Mouse (Mus musculus) kidney, embryonic 14.5 days (tissue): ENCODE results near the gene Matk. TPM values are rescaled to one million over a fixed set of nuclear protein-coding genes. Genes with fewer than 3 reads are reported as not detected.

Experiments used
- ATAC-seq: fragments of 200-750 bp; cut with Nextera tagmentation; 2 replicates; pipeline ENCODE4 v1.8.0; 2017; ENCODE audit warnings: moderate number of reproducible peaks, mild to moderate bottlenecking, moderate TSS enrichment, moderate library complexity; ENCODE audit not compliant: low FRiP score, low TSS enrichment
- H3K27ac ChIP-seq: fragments of 300-500 bp; sonication (generic); 2 replicates; pipeline ENCODE4 v1.5.1; 2014; ENCODE audit warnings: low read depth, mild to moderate bottlenecking, low read length, moderate library complexity, mixed read lengths
- H3K27me3 ChIP-seq: fragments of 300-500 bp; sonication (generic); 2 replicates; pipeline ENCODE4 v1.6.1; 2014; ENCODE audit warnings: mild to moderate bottlenecking, low read length; ENCODE audit not compliant: control insufficient read depth, insufficient read depth
- H3K36me3 ChIP-seq: fragments of 300-500 bp; sonication (generic); 2 replicates; pipeline ENCODE4 v1.6.1; 2014; ENCODE audit warnings: low read length, mixed read lengths; ENCODE audit not compliant: control insufficient read depth, insufficient read depth
- H3K4me1 ChIP-seq: fragments of 300-500 bp; sonication (generic); 2 replicates; pipeline ENCODE4 v1.6.1; 2014; ENCODE audit warnings: low read length, mixed read lengths; ENCODE audit not compliant: control insufficient read depth, insufficient read depth
- H3K4me2 ChIP-seq: fragments of 300-500 bp; sonication (generic); replicated peaks from 2 replicates; pipeline ENCODE4 v1.6.1; 2014; ENCODE audit warnings: low read depth, mild to moderate bottlenecking, low read length
- H3K4me3 ChIP-seq: fragments of 300-500 bp; sonication (generic); 2 replicates; pipeline ENCODE4 v1.5.1; 2014; ENCODE audit warnings: mild to moderate bottlenecking, low read length
- H3K9ac ChIP-seq: fragments of 300-500 bp; sonication (generic); 2 replicates; pipeline ENCODE4 v1.6.1; 2014; ENCODE audit warnings: low read depth, mild to moderate bottlenecking, low read length, moderate library complexity
- H3K9me3 ChIP-seq: fragments of 300-500 bp; sonication (generic); 2 replicates; pipeline ENCODE4 v1.6.1; 2016; ENCODE audit warnings: low read length; ENCODE audit not compliant: control insufficient read depth
- WGBS: fragments of 180-500 bp; shearing (Covaris S2); extraction: QIAGEN DNeasy Blood & Tissue Kit; methylation state at CpG from one replicate; pipeline ENCODE4 v1.1.7; 2014; 5-methylcytosine and 5-hydroxymethylcytosine counted together
- polyA plus RNA-seq: library from polyadenylated mRNA; unstranded; fragments of >200 nt; fragmentation: Nextera tagmentation; extraction: Ambion mirVana; gene quantifications from 2 replicates; pipeline ENCODE4 v1.2.1, GENCODE M21; 2014

Gene Matk
- polyA plus RNA-seq, 1 experiment from 2014 or later: 5.4 TPM

DNA sequence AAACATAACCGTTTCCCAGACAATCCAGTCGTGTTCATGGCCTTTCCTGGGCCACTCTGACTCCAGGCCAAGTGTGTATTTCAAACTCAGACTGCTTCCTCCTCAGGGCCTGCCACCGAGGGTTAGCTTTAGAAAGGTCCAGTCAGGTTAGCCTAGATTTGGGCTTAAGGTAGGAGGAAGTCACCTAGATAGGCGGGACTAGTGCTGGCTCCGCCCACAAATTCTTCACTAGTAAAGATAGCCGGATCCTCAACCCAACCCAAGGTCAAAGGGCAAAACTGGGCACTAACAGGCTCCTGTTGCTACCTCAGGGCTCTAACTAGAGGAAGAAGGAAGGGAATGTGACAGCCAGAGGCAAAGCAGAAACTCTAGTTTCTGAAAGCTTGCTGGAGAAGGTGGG lies 33.9 kb downstream of the Matk start:
- no peak overlapping the region for H3K27ac ChIP-seq
- H3K4me1 ChIP-seq: peaks cover 16% of the 10 kb centered on the region; the same call in 1 of the 2 replicates
- 38% methylated on average over 6 of the region's 6 CpGs for WGBS
- ATAC-seq: no peak
- H3K27me3 ChIP-seq: peaks cover 39% of the 10 kb centered on the region
- no peaks in the 10 kb centered on the region for H3K36me3 ChIP-seq
- H3K4me2 ChIP-seq: no peak overlapping the region
- H3K9ac ChIP-seq: no peak overlapping the region
- no peak overlapping the region; the same call in 1 of the 2 replicates for H3K4me3 ChIP-seq
- H3K9me3 ChIP-seq: no peaks in the 10 kb centered on the region

DNA sequence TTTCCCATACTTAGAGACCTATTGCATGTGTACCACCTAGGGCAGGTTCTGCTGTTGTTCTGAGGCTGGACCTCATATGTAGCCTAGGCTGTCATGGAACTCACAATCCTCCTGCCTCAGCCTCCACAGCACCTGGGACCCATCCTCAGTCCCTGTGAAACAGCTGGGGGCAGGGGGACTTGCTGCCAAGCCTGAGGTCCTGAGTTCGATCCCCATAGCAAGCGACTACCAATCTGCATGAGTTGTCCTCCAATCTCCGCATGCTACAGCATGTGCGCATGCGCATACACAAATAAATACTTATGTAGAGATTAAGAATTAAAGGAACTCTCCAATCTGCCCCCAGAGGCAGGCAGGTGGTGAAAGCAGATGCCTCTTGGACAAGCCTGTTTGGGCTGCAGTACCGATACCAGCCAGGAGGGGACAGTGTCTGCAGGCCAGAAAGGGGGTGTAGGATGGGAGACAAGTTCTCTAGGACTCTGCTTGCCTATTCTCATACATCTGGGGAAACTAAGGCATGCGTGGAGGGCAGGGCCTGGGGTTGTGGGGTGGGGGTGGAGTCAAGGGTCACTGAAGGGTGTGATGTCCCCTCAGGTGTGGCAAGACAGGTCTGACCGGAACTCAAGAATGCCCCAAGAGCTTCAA lies 34.9 kb downstream of the Matk start:
- H3K36me3 ChIP-seq: no peaks in the 10 kb centered on the region
- H3K27me3 ChIP-seq: peaks cover 39% of the 10 kb centered on the region
- H3K4me2 ChIP-seq: peak overlapping the region; percentile 17; the same call in 1 of the 2 replicates
- peaks cover 16% of the 10 kb centered on the region; the same call in 1 of the 2 replicates for H3K4me1 ChIP-seq
- H3K9me3 ChIP-seq: no peaks in the 10 kb centered on the region
- no peak overlapping the region for H3K4me3 ChIP-seq
- H3K9ac ChIP-seq: no peak overlapping the region
- no peak overlapping the region for H3K27ac ChIP-seq
- ATAC-seq: no peak
- 63% methylated on average over 8 of the region's 8 CpGs for WGBS

GRCm38 (mm10) chr10:81288601-81289000 lies 35.9 kb downstream of the Matk start:
- no peaks in the 10 kb centered on the region for H3K9me3 ChIP-seq
- peaks cover 19% of the 10 kb centered on the region for H3K4me1 ChIP-seq
- H3K27me3 ChIP-seq: peaks cover 35% of the 10 kb centered on the region
- no peak overlapping the region for H3K9ac ChIP-seq
- no peak overlapping the region for H3K27ac ChIP-seq
- no peaks in the 10 kb centered on the region for H3K36me3 ChIP-seq
- no peak for ATAC-seq
- 44% methylated on average over 6 of the region's 6 CpGs for WGBS
- no peak overlapping the region for H3K4me3 ChIP-seq
- no peak overlapping the region for H3K4me2 ChIP-seq

- peaks cover 24% of the 10 kb centered on the region for H3K4me1 ChIP-seq
- no peak for ATAC-seq
- no peak overlapping the region for H3K4me2 ChIP-seq
- H3K36me3 ChIP-seq: no peaks in the 10 kb centered on the region
- H3K4me3 ChIP-seq: no peak overlapping the region
- no peaks in the 10 kb centered on the region for H3K9me3 ChIP-seq
- H3K9ac ChIP-seq: no peak overlapping the region
- no peak overlapping the region for H3K27ac ChIP-seq
- H3K27me3 ChIP-seq: peaks cover 28% of the 10 kb centered on the region
- 3% methylated on average over 7 of the region's 7 CpGs for WGBS
Measured at GRCm38 (mm10) chr10:81289278-81289677, 36.5 kb downstream of the Matk start.

DNA sequence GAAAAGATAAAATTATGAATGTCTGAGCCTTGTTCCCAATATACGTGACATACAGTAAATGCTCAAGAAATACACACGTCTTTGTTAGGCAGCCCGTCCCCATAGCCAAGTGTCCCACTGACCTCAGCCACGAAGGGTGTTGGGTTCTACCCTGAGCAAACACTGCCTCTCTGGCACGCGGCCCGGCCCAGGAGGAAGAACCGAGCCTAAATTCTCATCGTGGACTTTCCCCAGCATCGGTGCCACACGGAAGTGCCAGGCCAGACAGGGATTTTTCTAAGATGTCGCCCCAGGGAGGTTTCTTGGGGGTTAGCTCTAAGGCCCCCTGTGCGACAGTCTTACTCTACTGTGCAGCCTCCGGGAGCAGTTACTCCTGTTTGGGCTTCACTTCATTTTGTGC lies 37.1 kb downstream of the Matk start:
- H3K4me1 ChIP-seq: peaks cover 28% of the 10 kb centered on the region
- H3K36me3 ChIP-seq: no peaks in the 10 kb centered on the region
- WGBS: 64% methylated on average over 14 of the region's 14 CpGs
- H3K27ac ChIP-seq: no peak overlapping the region
- ATAC-seq: no peak
- H3K9me3 ChIP-seq: no peaks in the 10 kb centered on the region
- no peak overlapping the region for H3K4me2 ChIP-seq
- H3K4me3 ChIP-seq: no peak overlapping the region
- peaks cover 23% of the 10 kb centered on the region for H3K27me3 ChIP-seq
- H3K9ac ChIP-seq: no peak overlapping the region

DNA sequence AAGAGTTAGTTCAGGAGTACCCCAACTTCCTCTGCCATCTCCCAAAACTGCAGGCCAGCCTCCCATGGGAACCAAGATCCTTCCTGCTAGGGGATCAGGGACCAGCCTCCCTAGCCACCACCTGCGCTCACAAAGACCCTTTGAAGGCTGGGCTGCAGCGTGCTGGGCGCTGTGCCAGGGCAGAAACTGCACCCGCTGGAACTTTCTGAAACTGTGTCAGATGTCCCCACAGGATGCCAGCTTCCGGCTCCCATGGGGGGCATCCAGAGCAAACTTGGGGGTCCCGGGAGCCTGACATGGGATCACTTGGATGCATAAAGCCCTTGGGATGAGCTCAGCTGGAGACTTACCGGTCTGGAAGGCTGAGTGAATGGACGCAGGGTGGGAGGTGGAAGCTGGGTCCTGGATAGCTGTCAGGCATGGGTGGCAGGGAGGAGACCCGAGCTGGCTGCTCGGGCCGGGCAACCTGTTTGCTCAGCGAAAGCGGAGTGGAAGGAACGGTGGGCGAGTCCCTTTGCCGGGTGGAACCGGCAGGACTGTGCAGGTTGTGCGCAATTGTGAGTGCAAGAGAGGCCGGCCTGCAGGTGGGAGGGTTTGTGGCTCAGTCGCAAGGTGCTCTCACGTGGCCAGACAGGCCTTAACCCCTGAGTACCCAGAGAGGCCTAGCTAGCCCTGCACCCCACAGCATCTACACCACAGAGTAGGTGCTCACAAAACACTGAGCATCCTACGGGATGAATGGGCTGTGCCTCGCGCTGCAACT lies 38.1 kb downstream of the Matk start:
- no peak for ATAC-seq
- WGBS: 17% methylated on average over 24 of the region's 24 CpGs
- peaks cover 24% of the 10 kb centered on the region for H3K4me1 ChIP-seq
- H3K36me3 ChIP-seq: no peaks in the 10 kb centered on the region
- H3K9ac ChIP-seq: peak overlapping the region; percentile 28; the same call in 1 of the 2 replicates
- H3K27ac ChIP-seq: peak overlapping the region; percentile 30; the same call in 1 of the 2 replicates
- H3K27me3 ChIP-seq: peaks cover 16% of the 10 kb centered on the region
- H3K4me2 ChIP-seq: peak overlapping the region; percentile 36
- H3K4me3 ChIP-seq: peak overlapping the region; percentile 29
- no peaks in the 10 kb centered on the region for H3K9me3 ChIP-seq

DNA sequence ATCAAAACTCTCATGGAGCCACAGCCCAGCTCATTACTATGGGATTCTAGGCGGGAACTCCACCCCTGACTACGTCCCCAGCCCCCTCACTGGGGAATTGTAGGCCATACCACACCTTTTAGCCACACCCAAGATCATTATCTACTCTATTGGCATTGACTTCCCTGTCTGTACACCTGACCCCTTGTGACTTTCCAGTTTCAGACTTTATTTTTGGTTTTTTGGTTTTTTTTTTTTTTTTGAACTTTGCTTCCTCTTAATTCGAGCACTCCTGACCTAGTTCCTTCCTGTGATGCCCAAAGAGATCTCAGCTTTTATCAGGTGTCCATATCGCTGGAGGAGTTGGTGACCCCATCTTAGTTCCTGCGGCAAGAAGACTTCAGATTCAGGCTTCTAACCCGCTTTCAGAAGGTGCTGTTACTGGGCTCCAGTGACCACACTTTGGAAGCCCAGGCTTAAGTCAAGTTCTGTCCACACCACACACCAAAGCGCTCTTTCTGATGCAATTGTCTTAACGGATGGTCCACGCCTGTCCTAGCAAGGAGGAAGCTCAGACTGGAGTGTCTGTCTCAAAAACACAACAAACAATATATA lies 38.9 kb downstream of the Matk start, which contains the start of gene Tjp3:
TSS of gene Tjp3 (minus strand) at position 71 of the 594 bp plus-strand sequence.
- 63% methylated on average over 9 of the region's 9 CpGs for WGBS
- no peaks in the 10 kb centered on the region for H3K36me3 ChIP-seq
- H3K9me3 ChIP-seq: no peaks in the 10 kb centered on the region
- H3K4me3 ChIP-seq: peak within 1 kb of the TSS; percentile 29
- peak within 1 kb of the TSS; percentile 30; the same call in 1 of the 2 replicates for H3K27ac ChIP-seq
- peak within 1 kb of the TSS; percentile 36 for H3K4me2 ChIP-seq
- H3K4me1 ChIP-seq: peaks cover 24% of the 10 kb centered on the region
- H3K9ac ChIP-seq: peak within 1 kb of the TSS; percentile 28; the same call in 1 of the 2 replicates
- H3K27me3 ChIP-seq: peaks cover 16% of the 10 kb centered on the region
- ATAC-seq: no peak

GRCm38 (mm10) chr10:81292554-81293333 lies 40.0 kb downstream of the Matk start, which contains the start of gene Pip5k1c:
Gene Pip5k1c, plus strand, starts transcription at chr10:81292963.
- under 1% methylated on average over 66 of the region's 80 CpGs for WGBS
- Histone ChIP-seq H3K9me3 (no peaks in the 10 kb centered on the region), H3K36me3 (no peaks in the 10 kb centered on the region), H3K9ac (peak within 1 kb of the TSS; percentile 50), H3K27ac (peak within 1 kb of the TSS; percentile 40), H3K4me1 (peaks cover 29% of the 10 kb centered on the region), H3K27me3 (peaks cover 16% of the 10 kb centered on the region), H3K4me3 (peak within 1 kb of the TSS; percentile 77), H3K4me2 (peak within 1 kb of the TSS; percentile 99)
- peak; percentile 95 for ATAC-seq
